Mouse (Mus musculus) mouse trophoblast stem cell (cell line): Measurements from ENCODE around the gene Tnfrsf18.

Source experiments
- in situ Hi-C, 2 experiments: fragments of 300-500 bp; cut with MseI, MboI; formaldehyde crosslinking; loops; 2 replicates in 1 of 2; 3 replicates in 1 of 2; pipeline ENCODE4 v1.15.1; 2025

The Tnfrsf18 gene

DNA sequence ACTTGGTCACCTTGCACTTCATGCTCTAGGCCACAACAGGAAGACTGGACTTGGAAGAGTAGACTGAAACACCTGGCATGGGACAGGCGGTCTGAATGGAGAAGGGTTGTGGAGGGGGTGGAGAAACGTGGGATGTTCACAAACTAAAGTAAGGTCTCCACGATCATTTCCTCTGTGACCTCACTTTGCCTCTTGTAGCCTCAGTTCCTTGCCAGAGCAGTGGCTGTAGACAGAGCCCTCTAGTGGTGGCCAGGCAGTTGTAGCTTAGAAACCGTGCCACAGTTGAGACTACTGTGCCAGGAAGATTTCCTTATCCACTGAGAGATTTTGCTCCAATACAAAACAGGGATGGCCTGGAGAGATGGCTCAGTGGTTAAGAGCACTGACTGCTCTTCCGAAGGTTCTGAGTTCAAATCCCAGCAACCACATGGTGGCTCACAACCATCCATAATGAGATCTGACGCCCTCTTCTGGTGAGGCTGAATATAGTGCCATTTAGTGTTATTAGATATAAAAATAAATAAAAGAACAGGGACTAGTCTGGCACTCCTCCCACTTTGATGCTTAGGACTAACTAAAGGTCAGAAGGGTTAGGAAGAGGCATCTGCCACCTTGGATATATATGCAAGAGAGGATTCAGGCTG lies 7.6 kb downstream of the Tnfrsf18 start:
- in situ Hi-C loops = no loop called here

DNA sequence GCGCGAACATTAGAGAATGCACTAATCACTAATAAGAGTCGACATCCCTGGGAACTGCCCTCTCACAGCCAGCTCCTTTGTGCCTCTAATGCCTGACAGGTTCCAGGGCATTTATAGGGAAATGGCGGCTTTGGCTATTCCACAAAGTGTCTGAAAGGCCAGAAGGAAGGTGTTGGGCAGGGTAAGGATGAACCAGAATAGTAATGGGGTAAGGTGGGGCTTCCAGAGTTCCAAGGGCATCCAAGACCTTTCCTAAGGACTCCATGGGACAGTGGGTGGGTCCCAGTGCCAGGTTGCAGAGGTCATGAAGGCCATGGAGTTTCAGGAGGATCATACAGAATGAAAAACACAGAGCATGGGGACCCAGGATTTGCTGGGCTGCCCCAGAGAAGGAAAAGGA lies 8.3 kb downstream of the Tnfrsf18 start:
- in situ Hi-C loops = no loop called here

GRCm38 (mm10) chr4:156034901-156035300 lies 8.9 kb downstream of the Tnfrsf18 start:
- in situ Hi-C loops = no loop called here

DNA sequence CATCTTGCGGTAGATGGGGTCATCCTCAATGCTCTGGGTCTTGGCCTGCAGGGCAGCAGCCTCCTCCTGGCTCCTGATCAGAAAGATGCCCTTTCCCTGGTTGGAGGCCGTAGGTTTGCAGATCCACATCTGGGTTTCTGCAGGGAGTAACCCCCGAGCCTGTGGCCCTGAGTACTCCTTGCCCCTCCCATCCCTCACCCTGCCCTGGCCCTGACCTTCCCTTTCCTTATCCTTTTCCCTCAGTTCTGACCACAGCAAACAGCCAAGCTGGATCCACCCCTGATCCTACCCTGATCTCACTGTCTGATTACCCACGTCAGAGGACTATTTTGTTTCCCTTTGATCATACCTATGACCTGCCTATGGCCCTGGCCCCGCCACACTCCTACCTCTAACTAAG lies 18.8 kb downstream of the Tnfrsf18 start:
- in situ Hi-C loops = no loop called here

DNA sequence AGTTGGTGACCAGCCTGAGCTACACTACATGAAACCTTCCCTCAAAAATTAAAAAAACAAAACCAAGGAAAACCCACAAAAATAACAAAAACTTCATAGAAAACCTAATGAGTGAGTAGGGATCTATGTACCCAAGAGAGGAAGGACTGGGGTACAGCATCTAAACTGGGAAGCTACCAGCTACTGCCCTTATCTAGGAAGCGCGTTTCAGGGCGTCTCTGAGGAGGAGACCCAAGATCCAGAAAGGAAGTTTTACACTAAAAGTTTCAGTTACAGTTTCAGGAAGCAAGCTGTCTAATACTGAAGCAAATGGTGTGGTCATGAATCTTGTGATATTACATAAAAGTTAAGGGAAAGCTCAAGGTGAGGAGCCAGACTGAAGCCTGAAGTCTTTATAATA lies 23.8 kb downstream of the Tnfrsf18 start:
- in situ Hi-C loops = no loop called here

GRCm38 (mm10) chr4:156050391-156050980 lies 24.5 kb downstream of the Tnfrsf18 start:
- in situ Hi-C loops = no loop called here

DNA sequence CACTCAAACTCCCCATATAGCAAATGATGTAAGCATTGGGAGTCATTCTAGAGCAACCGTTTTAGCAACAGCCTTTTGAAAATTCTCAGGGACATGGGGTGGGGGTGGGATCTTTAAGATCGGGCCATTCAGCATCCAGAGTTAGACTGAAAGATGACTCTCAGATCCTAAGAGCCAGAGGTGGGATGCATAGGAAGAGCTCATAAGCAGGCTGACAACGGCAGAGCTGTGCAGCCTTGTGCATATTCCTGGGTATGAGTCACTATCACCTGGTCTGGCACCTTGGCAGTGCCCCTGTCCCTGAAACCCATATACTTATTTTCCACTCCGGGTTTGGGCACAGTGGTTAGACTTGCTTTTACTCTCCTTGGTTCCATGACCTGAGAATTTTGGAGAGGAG lies 27.1 kb downstream of the Tnfrsf18 start:
- in situ Hi-C loops = no loop called here

DNA sequence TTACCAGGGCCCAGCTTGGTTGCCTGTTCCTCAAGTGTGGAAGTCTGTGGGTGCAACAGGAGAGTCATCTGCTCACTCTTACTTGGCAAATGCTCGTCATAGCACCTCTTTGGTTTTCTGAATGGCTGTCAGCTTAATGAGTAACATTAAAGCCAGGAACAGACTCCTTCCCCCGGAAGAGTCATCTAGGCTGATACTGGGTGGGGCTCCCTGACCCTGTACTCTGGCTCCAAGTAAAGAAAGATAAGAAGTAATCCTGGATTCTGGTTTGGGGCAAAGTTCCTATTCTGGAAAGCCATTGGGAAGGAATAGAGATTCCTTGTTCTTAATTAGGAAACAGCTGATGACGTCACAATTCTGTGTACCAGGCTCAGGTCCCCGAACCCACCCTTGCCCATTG lies 28.2 kb downstream of the Tnfrsf18 start:
- in situ Hi-C loops = no loop called here

- in situ Hi-C loops = no loop called here
Measured at GRCm38 (mm10) chr4:156054606-156055005, 28.6 kb downstream of the Tnfrsf18 start.

DNA sequence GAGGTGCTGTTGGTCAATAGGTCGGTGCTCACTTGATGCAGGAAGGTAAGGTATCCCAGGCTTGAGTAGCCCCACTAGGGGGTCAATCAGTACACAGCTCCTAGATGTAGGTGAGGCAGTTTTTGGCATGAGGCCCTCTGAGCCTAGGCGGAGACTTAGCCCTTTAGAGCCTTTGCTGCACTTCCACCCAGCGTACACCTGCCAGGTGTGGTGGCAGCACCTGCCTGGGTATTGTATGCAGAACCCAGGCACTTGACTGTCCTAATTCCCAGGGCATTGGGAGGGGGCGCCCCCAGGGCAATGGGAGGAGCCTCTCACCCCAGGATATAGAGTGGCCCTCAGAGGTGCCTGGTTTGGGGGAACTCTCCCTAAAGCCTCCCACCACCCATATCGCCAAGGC lies 29.2 kb downstream of the Tnfrsf18 start:
- in situ Hi-C loops = no loop called here

- in situ Hi-C loops = no loop called here
Measured at GRCm38 (mm10) chr4:156057702-156058101, 31.7 kb downstream of the Tnfrsf18 start.

- in situ Hi-C loops = no loop called here
Measured at GRCm38 (mm10) chr4:156058826-156059225, 32.9 kb downstream of the Tnfrsf18 start.

DNA sequence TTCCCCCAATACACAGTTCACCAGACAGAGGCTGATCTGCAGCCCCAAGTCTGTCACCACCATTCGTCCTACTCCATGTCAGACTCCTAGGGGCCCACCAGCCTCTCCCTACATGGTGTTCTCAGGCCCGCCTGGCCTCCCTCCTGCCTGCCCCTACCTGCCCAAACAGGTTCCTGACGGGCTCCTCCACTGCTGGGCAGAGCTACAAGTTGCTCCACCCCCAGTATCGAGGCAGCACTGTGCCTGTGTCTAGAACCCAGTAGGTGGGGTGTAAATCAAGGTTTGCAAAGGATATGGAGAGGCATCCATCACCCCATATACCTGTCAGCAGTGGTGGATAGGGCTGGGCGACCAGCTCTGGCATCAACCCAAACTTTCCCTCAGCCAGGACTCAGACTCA lies 33.3 kb downstream of the Tnfrsf18 start, which contains the start of gene Ttll10:
Ttll10 (minus strand) TSS at position 154 of the 400 bp plus-strand sequence.
- in situ Hi-C loops = no loop called here

- in situ Hi-C loops = no loop called here
Measured at GRCm38 (mm10) chr4:156059713-156060112, 33.7 kb downstream of the Tnfrsf18 start.

GRCm38 (mm10) chr4:156063861-156064509 lies 38.0 kb downstream of the Tnfrsf18 start:
- in situ Hi-C loops = no loop called here

DNA sequence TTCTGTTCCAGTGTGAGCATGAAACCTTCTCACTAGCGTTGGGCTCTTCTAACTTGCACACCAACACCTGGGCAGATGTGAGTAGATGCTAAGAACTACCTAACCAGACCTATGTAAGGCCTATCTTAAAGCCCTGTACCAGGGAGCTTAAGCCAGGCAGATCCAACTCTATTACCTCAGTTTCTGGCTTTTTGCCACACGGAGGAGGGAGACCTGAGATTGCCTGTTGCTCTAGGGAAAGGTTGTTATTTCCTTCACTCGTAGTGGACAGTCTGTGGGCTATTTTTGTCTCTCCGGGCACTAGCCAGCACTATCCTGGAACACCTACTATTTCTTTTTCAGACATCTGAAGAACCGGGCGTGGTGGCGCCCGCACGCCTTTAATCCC lies 38.5 kb downstream of the Tnfrsf18 start:
- in situ Hi-C loops = no loop called here

GRCm38 (mm10) chr4:156065156-156065894 lies 39.4 kb downstream of the Tnfrsf18 start:
- in situ Hi-C loops = no loop called here

GRCm38 (mm10) chr4:156067256-156067949 lies 41.4 kb downstream of the Tnfrsf18 start:
- in situ Hi-C loops = no loop called here

DNA sequence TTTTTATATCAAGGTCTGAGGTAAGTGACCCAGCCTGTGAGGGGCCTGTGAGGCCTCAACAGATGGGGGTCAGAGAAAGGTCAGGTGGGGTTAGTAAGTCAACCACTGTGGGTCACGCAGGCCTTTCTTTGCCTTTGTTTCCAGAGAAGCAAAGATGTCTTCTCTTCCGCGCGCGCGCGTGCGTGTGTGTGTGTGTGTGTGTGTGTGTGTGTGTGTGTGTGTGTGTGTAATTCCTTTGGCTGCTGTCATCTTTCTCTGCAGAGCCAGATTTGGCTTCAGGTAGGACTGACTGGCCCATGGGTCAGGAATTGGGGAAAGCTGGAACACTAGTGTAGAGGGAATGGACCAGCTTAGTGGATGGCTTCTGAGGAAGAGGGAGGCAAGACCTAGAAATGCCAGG lies 43.7 kb downstream of the Tnfrsf18 start:
- in situ Hi-C loops = no loop called here

- in situ Hi-C loops = no loop called here
Measured at GRCm38 (mm10) chr4:156070276-156070675, 44.3 kb downstream of the Tnfrsf18 start.

DNA sequence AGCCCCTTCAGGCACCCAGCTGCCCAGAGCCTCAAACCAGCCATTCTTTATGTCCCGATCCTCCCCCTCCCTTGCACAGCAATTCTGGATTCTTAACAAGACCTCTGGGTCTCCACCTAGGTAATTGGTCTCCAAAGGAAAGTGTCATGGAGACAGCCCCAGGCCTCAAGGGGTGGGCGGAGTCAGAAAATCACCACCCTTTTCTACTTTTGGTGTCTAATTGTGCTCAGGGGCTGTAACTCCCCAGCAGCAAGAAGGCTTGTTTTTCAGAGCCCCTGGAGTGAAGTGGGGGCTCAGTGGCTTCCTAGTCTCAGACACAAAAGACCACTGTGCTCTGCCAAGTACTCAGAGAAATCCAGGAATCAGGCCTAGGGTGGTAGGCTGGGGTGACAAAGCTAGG lies 44.8 kb downstream of the Tnfrsf18 start:
- in situ Hi-C loops = no loop called here

DNA sequence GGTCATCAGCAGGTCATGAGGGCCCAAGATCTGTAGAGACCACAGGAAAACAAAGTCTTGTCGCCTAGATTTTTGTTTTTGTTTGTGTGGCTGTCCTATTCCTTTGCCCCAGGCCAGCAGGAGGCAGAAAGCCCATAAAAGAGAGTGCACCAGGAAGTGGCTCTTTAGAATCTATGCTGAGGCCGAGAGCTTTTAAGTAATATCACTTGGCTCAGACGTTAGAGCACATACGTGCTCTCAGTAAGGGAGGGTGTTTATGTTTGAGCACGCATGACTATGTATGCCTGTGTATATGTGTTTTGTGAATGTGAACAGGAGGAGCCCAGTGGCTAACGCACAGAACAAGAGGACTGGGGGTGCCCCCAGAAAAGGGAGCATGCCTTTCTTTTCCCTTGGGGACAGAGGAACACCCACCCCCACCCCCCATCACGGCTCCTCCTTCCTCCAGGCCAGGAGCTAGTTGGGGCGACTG lies 51.0 kb downstream of the Tnfrsf18 start:
- in situ Hi-C loops = no loop called here
